Mouse (Mus musculus) bone marrow, adult 2 months (tissue): Measurements from ENCODE around the gene Rfxank. TPM values are rescaled to one million over a fixed set of nuclear protein-coding genes. Genes with fewer than 3 reads are reported as not detected.

Experiments used
- H3K27ac ChIP-seq: fragments of 200-500 bp; 2 replicates; pipeline ENCODE4 v1.5.1; 2012; ENCODE audit warnings: low read depth, mild to moderate bottlenecking, control low read depth, inconsistent platforms, low read length; ENCODE audit not compliant: control insufficient read depth, poor library complexity, insufficient read depth
- H3K4me1 ChIP-seq: fragments of 200-500 bp; 2 replicates; pipeline ENCODE4 v1.6.1; 2011; ENCODE audit warnings: low read length; ENCODE audit not compliant: control insufficient read depth, insufficient read depth
- H3K4me3 ChIP-seq: fragments of 200-500 bp; replicated peaks from 2 replicates; pipeline ENCODE3; 2011; ENCODE audit warnings: mild to moderate bottlenecking, low read depth, low read length, control low read depth; ENCODE audit not compliant: control insufficient read depth
- CTCF ChIP-seq: fragments of 200-500 bp; IDR thresholded peaks from 2 replicates; pipeline ENCODE4 v1.5.1; 2011; ENCODE audit warnings: low read length, control low read depth; ENCODE audit not compliant: control insufficient read depth, insufficient read depth
- POLR2A ChIP-seq: fragments of 200-500 bp; IDR thresholded peaks from 2 replicates; pipeline ENCODE4 v1.6.1; 2011; ENCODE audit warnings: low read depth, mild to moderate bottlenecking, control low read depth, low read length, borderline replicate concordance; ENCODE audit not compliant: control insufficient read depth
- WGBS: fragments of 180-500 bp; shearing (Covaris S2); methylation state at CpG from one replicate; pipeline ENCODE4 v1.1.7; 2018; 5-methylcytosine and 5-hydroxymethylcytosine counted together
- polyA plus RNA-seq: library from polyadenylated mRNA; stranded (reverse); fragments of >200 nt; gene quantifications from 2 replicates; pipeline ENCODE4 v1.2.4, GENCODE M21; 2011; ENCODE audit warnings: low replicate concordance; ENCODE audit not compliant: missing spikeins, insufficient read depth, insufficient read length

The Rfxank gene
- polyA plus RNA-seq, 1 experiment = 14.4 TPM

DNA sequence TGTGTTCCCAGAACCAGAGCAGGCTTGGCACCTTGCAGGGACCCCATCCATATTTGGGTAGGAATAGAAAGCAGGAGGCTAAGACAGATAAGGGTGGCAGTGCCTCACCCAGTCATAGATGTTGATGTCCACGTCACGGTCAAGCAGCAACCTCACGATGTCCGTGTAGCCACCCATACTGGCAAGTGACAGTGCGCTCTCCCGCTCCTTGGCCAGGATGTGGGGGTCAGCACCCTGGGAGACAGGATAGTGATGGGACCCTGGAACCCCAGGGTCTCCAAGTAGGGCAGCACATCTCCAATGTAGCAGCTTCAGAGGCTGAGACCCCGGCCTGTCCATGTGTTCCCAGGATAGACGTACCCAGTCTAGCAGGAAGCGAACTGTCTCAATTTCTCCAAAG is 4.0 kb downstream of the Rfxank start:
- H3K4me3 ChIP-seq = no peak overlapping the region
- peaks cover 3% of the 10 kb centered on the region for H3K4me1 ChIP-seq
- no peak overlapping the region for H3K27ac ChIP-seq
- WGBS = 91% methylated on average over 9 of the region's 9 CpGs
- TF ChIP-seq CTCF (no peak), POLR2A (no peak)

DNA sequence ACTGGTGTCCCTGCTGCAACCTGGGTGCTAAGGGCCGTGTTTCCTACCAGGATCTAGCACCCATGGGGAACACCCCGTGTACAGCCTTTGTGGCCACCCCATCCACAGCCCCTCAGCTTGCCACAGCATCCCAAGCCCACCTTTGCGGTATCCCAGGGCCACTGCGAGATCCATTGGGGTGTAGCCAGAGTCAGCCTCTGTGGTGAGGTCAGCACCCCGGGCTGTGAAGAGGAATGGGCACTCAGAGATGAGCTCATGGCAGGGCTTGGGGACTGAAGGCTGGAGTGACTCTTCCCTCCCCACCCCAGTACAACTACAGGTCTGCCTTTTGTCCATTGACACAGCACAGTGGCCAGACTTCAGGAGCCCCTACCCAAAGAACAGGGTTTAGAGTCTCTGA is 4.9 kb downstream of the Rfxank start:
- WGBS = 87% methylated on average over 5 of the region's 5 CpGs
- Histone ChIP-seq H3K27ac (no peak overlapping the region), H3K4me1 (peaks cover 3% of the 10 kb centered on the region), H3K4me3 (no peak overlapping the region)
- TF ChIP-seq POLR2A (0 out of 2 replicates have a peak, but pooled peaks have one; percentile 17), CTCF (no peak)

DNA sequence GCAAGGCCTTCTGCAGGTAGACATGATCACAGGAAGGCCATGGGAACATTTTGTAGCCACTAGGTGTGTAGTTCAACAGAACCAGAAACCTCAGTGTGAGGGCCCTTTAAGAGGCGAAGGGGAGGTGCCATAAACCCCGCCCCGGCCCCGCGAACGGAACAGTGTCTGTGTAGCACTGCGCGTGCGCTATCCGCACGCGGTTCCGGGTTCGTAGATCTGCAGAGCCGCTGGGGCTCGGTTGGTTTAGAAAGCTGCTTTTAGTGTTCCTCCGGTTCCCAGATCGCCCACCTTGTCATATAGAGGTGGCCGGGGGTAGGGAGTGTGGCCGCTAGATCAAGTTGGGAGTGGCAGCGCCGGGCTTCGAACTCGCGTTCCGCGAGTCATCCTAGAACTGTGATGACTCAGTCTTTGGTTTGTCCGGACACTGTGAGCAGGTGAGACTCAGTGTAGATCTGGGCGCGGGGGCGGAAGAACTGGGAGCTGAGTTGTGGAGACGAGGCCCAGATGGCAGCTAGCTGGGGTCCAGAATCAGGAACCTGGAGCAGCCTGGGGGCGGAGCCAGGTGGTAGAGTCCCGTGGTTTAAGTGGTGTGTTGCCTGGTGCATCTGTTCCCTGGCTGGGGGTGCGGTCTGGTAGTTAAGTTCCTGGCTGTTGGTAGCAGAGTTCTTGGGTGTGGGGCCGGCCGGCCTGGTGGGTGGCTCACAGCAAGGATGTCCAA is 7.6 kb downstream of the Rfxank start, which contains the start of gene Nr2c2ap:
Gene Nr2c2ap, plus strand, starts transcription at position 168 of the 718 bp plus-strand sequence.
- under 1% methylated on average over 37 of the region's 37 CpGs for WGBS
- TF ChIP-seq POLR2A = peak; percentile 65; the same call in 1 of the 2 replicates
- TF ChIP-seq CTCF = no peak
- H3K4me1 ChIP-seq = peaks cover 3% of the 10 kb centered on the region
- H3K27ac ChIP-seq = peak within 1 kb of the TSS; percentile 58
- H3K4me3 ChIP-seq = peak within 1 kb of the TSS; percentile 94

DNA sequence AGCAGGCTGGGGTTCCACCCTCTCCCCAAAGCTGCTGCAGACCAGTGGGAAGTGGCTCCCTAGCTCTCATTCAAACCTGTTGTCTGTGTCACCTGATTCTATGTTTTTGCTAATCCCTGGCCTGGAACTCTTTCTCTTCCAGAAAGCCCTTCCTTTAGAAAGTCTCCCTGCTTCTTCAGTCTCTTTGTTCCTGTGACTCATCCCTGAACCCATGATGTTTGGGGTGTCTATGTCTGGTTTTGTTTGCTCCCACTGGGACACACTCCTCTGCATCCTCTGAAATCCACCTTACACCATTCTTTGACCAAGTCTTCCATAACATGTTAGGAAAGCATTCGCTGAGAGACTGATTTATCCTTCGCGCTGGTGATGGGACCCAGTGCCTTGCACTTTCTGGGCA is 8.9 kb downstream of the Rfxank start:
- TF ChIP-seq CTCF = no peak
- no peak for TF ChIP-seq POLR2A
- 93% methylated on average over 3 of the region's 3 CpGs for WGBS
- Histone ChIP-seq H3K27ac (no peak overlapping the region), H3K4me1 (peaks cover 3% of the 10 kb centered on the region), H3K4me3 (no peak overlapping the region)

DNA sequence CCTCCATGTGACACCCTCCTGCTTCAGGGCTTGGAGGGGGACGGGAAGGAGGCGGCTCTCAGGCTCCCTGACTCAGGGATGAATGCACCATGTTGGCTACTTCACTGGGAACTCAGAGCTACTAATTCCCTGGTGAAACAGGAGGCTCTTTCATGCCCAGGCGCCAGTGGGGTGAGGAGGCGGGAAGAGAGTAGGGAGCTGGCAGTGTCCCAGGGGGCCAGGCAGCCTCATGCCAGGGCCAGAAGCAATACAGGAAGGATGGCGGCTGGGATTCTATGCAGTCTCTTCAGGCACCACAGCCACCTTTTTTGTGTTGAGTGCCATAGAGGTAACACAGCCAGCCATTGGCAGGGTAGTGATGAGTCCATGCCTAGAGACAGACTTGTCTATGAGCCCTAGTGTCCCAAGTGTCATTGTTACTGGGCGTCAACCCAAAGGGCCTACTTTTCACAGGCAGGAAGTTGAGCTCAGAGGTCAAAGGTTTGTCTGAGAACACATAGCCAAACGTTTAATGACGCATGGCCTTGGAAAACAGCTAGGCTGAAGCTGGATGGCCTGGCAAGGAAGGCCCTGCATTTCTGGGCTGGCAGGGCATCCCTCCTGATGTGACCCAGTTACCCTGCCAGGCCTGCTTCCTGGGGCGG is 9.5 kb downstream of the Rfxank start:
- Histone ChIP-seq H3K27ac (no peak overlapping the region), H3K4me3 (no peak overlapping the region), H3K4me1 (peaks cover 3% of the 10 kb centered on the region)
- 76% methylated on average over 9 of the region's 9 CpGs for WGBS
- TF ChIP-seq POLR2A = no peak
- TF ChIP-seq CTCF = no peak

DNA sequence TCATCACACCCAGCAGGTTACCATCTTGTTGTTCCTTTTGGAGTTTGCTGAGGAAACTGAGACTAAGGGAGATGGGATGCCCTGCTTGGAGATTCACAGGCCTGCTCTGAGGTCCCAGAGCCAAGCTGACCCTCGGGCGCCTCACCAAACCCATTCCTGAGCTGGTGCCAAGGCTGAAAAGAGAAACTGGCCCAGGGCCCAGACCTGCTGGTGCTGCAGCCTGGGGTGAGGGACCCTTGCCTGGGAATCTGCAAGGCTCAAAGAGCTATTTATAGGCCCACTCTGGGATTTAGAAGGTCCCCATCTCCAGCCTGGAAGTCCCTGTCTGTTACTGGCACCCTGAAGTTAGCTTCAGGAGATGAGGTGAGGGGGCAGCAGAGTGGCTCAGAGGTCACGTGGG is 10.5 kb downstream of the Rfxank start:
- H3K4me1 ChIP-seq = peaks cover 3% of the 10 kb centered on the region
- H3K27ac ChIP-seq = no peak overlapping the region
- TF ChIP-seq POLR2A (no peak), CTCF (no peak)
- 85% methylated on average over 3 of the region's 3 CpGs for WGBS
- H3K4me3 ChIP-seq = no peak overlapping the region

DNA sequence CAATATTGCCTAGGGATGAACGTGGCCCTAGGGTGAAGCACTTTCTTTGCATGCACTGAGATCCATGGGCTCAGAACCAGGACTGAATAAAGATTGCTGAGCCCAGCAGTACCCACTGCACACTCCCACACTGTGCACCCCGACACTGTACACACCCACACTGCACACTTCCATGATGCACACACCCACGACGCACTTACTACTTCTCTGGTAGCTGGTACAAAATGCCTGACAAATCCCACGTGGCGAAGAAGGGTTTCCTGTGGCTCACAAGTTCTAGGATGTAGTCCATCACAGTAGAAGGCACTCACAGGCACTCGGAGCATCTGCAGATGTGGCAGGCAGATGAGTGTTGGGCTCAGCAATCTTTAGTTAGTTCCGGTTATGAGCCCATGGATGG is 14.0 kb downstream of the Rfxank start:
- 58% methylated on average over 8 of the region's 8 CpGs for WGBS
- Histone ChIP-seq H3K4me1 (no peaks in the 10 kb centered on the region; the same call in 1 of the 2 replicates), H3K4me3 (no peak overlapping the region), H3K27ac (no peak overlapping the region)
- no peak for TF ChIP-seq CTCF
- TF ChIP-seq POLR2A = no peak

DNA sequence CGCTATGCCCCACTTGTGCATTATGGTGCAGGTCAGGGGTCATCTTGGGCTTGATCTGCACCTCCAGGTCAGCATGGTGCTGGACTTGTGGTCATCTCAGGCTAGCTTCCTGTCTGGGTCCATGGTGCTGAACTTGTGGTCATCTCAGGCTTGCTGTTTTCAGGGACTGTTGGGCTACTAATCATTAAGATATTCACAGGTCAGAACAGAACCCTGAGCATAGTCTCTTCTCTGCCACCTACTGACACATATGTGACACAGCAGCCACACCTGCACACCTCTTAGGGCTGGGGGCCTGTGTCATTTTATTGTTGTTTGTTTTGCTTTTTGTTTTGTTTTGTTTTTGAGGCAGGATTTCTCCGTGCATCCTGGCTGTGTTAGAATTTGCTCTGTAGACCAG is 16.1 kb downstream of the Rfxank start:
- Histone ChIP-seq H3K4me3 (no peak overlapping the region), H3K4me1 (no peaks in the 10 kb centered on the region; the same call in 1 of the 2 replicates), H3K27ac (no peak overlapping the region)
- WGBS = 57% methylated on average over 2 of the region's 2 CpGs
- no peak for TF ChIP-seq POLR2A
- peak; percentile 44; the same call in 1 of the 2 replicates for TF ChIP-seq CTCF

DNA sequence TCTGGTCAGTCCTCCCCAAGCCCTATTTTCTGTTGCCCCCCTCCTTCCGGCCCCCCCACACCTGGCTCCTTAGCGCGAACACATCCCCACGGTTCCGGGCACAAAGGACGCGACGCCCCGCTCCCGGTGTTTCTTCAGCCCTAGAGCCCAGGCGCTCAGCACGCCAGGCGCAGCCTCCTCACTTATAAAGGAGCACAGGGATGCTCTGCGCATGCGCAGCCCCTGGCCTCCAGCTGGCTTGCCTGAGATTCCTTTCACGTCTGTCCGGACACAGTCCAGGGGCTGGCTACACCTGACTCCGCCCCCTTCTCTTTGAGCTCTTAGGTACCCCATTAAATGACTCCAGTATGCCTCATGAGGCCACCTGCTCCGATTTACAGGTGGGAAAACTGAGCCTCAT is 18.3 kb downstream of the Rfxank start, which contains the start of gene Ncan:
Gene Ncan, minus strand, starts transcription at position 207 of the 400 bp plus-strand sequence.
- TF ChIP-seq POLR2A (no peak), CTCF (no peak)
- H3K27ac ChIP-seq = no peak within 1 kb of the TSS
- no peaks in the 10 kb centered on the region for H3K4me1 ChIP-seq
- 5% methylated on average over 19 of the region's 19 CpGs for WGBS
- no peak within 1 kb of the TSS for H3K4me3 ChIP-seq
